Mouse (Mus musculus): ENCODE data around the gene Lin7c. TPM values are rescaled to one million over a fixed set of nuclear protein-coding genes. Genes with fewer than 3 reads are reported as not detected.

The Lin7c gene
- polyA plus RNA-seq, 1 experiment from 2014 or later, result 224 TPM

- ATAC-seq (ENCODE audit: low FRiP score) (no peak), DNase-seq (ENCODE audit: low spot score) (no peak)
- H3K36me3 ChIP-seq (replicated peaks; ENCODE audit: control insufficient read depth, insufficient read depth), result no peaks in the 10 kb centered on the region
- H3K27me3 ChIP-seq (ENCODE audit: control insufficient read depth, insufficient read depth, low read length), result no peaks in the 10 kb centered on the region
- H3K4me1 ChIP-seq (replicated peaks; ENCODE audit: control insufficient read depth, insufficient read depth, low read length), result no peaks in the 10 kb centered on the region
- H3K4me2 ChIP-seq (replicated peaks), result no peak overlapping the region
- H3K27ac ChIP-seq, result no peak overlapping the region
- no peak overlapping the region for H3K9ac ChIP-seq
- 92% methylated on average over 8 of the region's 8 CpGs for WGBS
- peaks cover 8% of the 10 kb centered on the region; the same call in 1 of the 2 replicates for H3K9me3 ChIP-seq (ENCODE audit: control insufficient read depth, low read length)
- no peak overlapping the region for H3K4me3 ChIP-seq (replicated peaks; ENCODE audit: low read length)
Measured at GRCm38 (mm10) chr2:109912216-109912615, 21.6 kb downstream of the Lin7c start.

- ATAC-seq (ENCODE audit: low FRiP score) (no peak), DNase-seq (ENCODE audit: low spot score) (no peak)
- Histone ChIP-seq H3K9me3 (ENCODE audit: control insufficient read depth, low read length) (peaks cover 8% of the 10 kb centered on the region; the same call in 1 of the 2 replicates), H3K27ac (no peak overlapping the region), H3K9ac (no peak overlapping the region), H3K4me1 (replicated peaks; ENCODE audit: control insufficient read depth, insufficient read depth, low read length) (no peaks in the 10 kb centered on the region), H3K36me3 (replicated peaks; ENCODE audit: control insufficient read depth, insufficient read depth) (no peaks in the 10 kb centered on the region), H3K4me2 (replicated peaks) (no peak overlapping the region), H3K4me3 (replicated peaks; ENCODE audit: low read length) (no peak overlapping the region), H3K27me3 (ENCODE audit: control insufficient read depth, insufficient read depth, low read length) (no peaks in the 10 kb centered on the region)
- WGBS, result 86% methylated on average over 12 of the region's 12 CpGs
Measured at GRCm38 (mm10) chr2:109912766-109913165, 22.1 kb downstream of the Lin7c start.

GRCm38 (mm10) chr2:109913241-109913640 lies 22.6 kb downstream of the Lin7c start:
- H3K9me3 ChIP-seq (ENCODE audit: control insufficient read depth, low read length), result peaks cover 8% of the 10 kb centered on the region; the same call in 1 of the 2 replicates
- H3K27me3 ChIP-seq (ENCODE audit: control insufficient read depth, insufficient read depth, low read length), result no peaks in the 10 kb centered on the region
- 60% methylated on average over 8 of the region's 8 CpGs for WGBS
- H3K9ac ChIP-seq, result no peak overlapping the region
- H3K4me1 ChIP-seq (replicated peaks; ENCODE audit: control insufficient read depth, insufficient read depth, low read length), result no peaks in the 10 kb centered on the region
- no peak for ATAC-seq (ENCODE audit: low FRiP score)
- H3K36me3 ChIP-seq (replicated peaks; ENCODE audit: control insufficient read depth, insufficient read depth), result no peaks in the 10 kb centered on the region
- no peak overlapping the region for H3K4me2 ChIP-seq (replicated peaks)
- no peak overlapping the region for H3K27ac ChIP-seq
- DNase-seq (ENCODE audit: low spot score), result no peak
- no peak overlapping the region for H3K4me3 ChIP-seq (replicated peaks; ENCODE audit: low read length)

- Histone ChIP-seq H3K27me3 (ENCODE audit: control insufficient read depth, insufficient read depth, low read length) (no peaks in the 10 kb centered on the region), H3K4me2 (replicated peaks) (no peak overlapping the region), H3K4me1 (replicated peaks; ENCODE audit: control insufficient read depth, insufficient read depth, low read length) (peaks cover 12% of the 10 kb centered on the region), H3K9me3 (ENCODE audit: control insufficient read depth, low read length) (peaks cover 8% of the 10 kb centered on the region; the same call in 1 of the 2 replicates), H3K9ac (no peak overlapping the region), H3K36me3 (replicated peaks; ENCODE audit: control insufficient read depth, insufficient read depth) (no peaks in the 10 kb centered on the region), H3K27ac (no peak overlapping the region), H3K4me3 (replicated peaks; ENCODE audit: low read length) (no peak overlapping the region)
- ATAC-seq (ENCODE audit: low FRiP score) (no peak), DNase-seq (ENCODE audit: low spot score) (no peak)
Measured at GRCm38 (mm10) chr2:109914601-109915000, 23.9 kb downstream of the Lin7c start.

GRCm38 (mm10) chr2:109916782-109917495 lies 26.3 kb downstream of the Lin7c start:
- Histone ChIP-seq H3K27me3 (ENCODE audit: control insufficient read depth, insufficient read depth, low read length) (no peaks in the 10 kb centered on the region), H3K4me3 (replicated peaks; ENCODE audit: low read length) (peak overlapping the region; percentile 94), H3K9me3 (ENCODE audit: control insufficient read depth, low read length) (0 out of 2 replicates have a peak, but pooled peaks cover 3% of the 10 kb centered on the region), H3K9ac (no peak overlapping the region; the same call in 1 of the 2 replicates), H3K4me2 (replicated peaks) (peak overlapping the region; percentile 92), H3K4me1 (replicated peaks; ENCODE audit: control insufficient read depth, insufficient read depth, low read length) (peaks cover 32% of the 10 kb centered on the region), H3K27ac (peak overlapping the region; percentile 94; the same call in 1 of the 2 replicates), H3K36me3 (replicated peaks; ENCODE audit: control insufficient read depth, insufficient read depth) (no peaks in the 10 kb centered on the region)
- ATAC-seq (ENCODE audit: low FRiP score) (peak; percentile 5; the same call in 1 of the 2 replicates), DNase-seq (ENCODE audit: low spot score) (no peak)
- WGBS, result 2% methylated on average over 11 of the region's 11 CpGs

- DNase-seq (ENCODE audit: low spot score), result peak; percentile 91
- Histone ChIP-seq H3K4me2 (replicated peaks) (peak within 1 kb of the TSS; percentile 92), H3K36me3 (replicated peaks; ENCODE audit: control insufficient read depth, insufficient read depth) (no peaks in the 10 kb centered on the region), H3K9me3 (ENCODE audit: control insufficient read depth, low read length) (no peaks in the 10 kb centered on the region), H3K4me3 (replicated peaks; ENCODE audit: low read length) (peak within 1 kb of the TSS; percentile 94), H3K27me3 (ENCODE audit: control insufficient read depth, insufficient read depth, low read length) (no peaks in the 10 kb centered on the region), H3K9ac (peak within 1 kb of the TSS; percentile 90), H3K27ac (peak within 1 kb of the TSS; percentile 94), H3K4me1 (replicated peaks; ENCODE audit: control insufficient read depth, insufficient read depth, low read length) (peaks cover 32% of the 10 kb centered on the region)
- under 1% methylated on average over 96 of the region's 111 CpGs for WGBS
- peak; percentile 98 for ATAC-seq (ENCODE audit: low FRiP score)
Measured at GRCm38 (mm10) chr2:109917496-109918413, 27.1 kb downstream of the Lin7c start, which contains the start of gene Lgr4. Lgr4 (plus strand) TSS chr2:109917647.

GRCm38 (mm10) chr2:109918592-109919262 lies 28.1 kb downstream of the Lin7c start:
- WGBS, result 5% methylated on average over 22 of the region's 22 CpGs
- DNase-seq (ENCODE audit: low spot score), result peak; percentile 26
- Histone ChIP-seq H3K4me3 (replicated peaks; ENCODE audit: low read length) (peak overlapping the region; percentile 94), H3K27ac (0 out of 2 replicates have a peak overlapping the region, but pooled peaks have one; percentile 20), H3K9ac (peak overlapping the region; percentile 90), H3K9me3 (ENCODE audit: control insufficient read depth, low read length) (no peaks in the 10 kb centered on the region), H3K4me2 (replicated peaks) (peak overlapping the region; percentile 92), H3K4me1 (replicated peaks; ENCODE audit: control insufficient read depth, insufficient read depth, low read length) (peaks cover 32% of the 10 kb centered on the region), H3K27me3 (ENCODE audit: control insufficient read depth, insufficient read depth, low read length) (no peaks in the 10 kb centered on the region), H3K36me3 (replicated peaks; ENCODE audit: control insufficient read depth, insufficient read depth) (no peaks in the 10 kb centered on the region)
- no peak for ATAC-seq (ENCODE audit: low FRiP score)

GRCm38 (mm10) chr2:109920471-109920870 lies 29.8 kb downstream of the Lin7c start:
- peak overlapping the region; percentile 92 for H3K4me2 ChIP-seq (replicated peaks)
- H3K4me1 ChIP-seq (replicated peaks; ENCODE audit: control insufficient read depth, insufficient read depth, low read length), result peaks cover 35% of the 10 kb centered on the region
- H3K27ac ChIP-seq, result no peak overlapping the region
- H3K9ac ChIP-seq, result no peak overlapping the region
- WGBS, result 64% methylated on average over 7 of the region's 7 CpGs
- DNase-seq (ENCODE audit: low spot score) (no peak), ATAC-seq (ENCODE audit: low FRiP score) (no peak)
- no peaks in the 10 kb centered on the region for H3K27me3 ChIP-seq (ENCODE audit: control insufficient read depth, insufficient read depth, low read length)
- H3K36me3 ChIP-seq (replicated peaks; ENCODE audit: control insufficient read depth, insufficient read depth), result no peaks in the 10 kb centered on the region
- no peaks in the 10 kb centered on the region for H3K9me3 ChIP-seq (ENCODE audit: control insufficient read depth, low read length)
- H3K4me3 ChIP-seq (replicated peaks; ENCODE audit: low read length), result peak overlapping the region; percentile 94; the same call in 1 of the 2 replicates
